Mouse (Mus musculus): ENCODE measurements at regions not wholly inside any gene's neighbourhood (a gene's known extent, or its start where the extent isn't known, plus 50 kb on each side); places are given as distances from the start of the nearest gene placed in this dataset.

DNA sequence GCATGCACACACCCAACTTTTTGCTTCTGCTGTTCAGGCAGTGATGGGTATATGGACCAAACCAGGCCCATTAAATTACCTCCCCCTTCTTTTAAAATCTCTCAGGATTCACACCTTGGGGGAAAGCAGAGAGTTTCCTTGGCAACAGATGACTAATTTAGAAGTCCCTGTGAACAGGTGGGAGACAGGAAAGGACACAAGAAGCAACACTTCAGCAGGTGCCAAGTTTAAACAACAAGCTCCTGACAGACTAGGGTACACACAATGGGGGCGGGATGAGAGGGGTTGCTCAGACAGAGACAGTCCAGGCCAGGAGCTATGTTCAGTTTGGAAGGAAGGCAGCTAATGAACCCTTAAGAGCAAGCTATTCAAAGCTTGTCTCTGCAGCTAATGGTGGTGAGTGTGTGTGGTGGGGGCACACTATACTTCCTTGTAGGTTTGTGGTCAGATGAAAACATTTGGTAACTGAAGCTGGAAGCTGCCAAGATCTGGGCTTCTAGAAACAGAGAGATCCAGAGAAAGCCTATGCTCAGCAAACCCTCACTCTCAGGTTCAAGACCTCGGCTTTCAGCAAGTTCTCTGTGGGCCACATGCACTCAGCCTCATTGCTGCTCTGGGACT lies 283.0 kb upstream of the Tle3 start:
- Histone ChIP-seq H3K79me2 (replicated peaks; ENCODE audit: control insufficient read depth, extremely low read depth, insufficient read depth, poor library complexity, severe bottlenecking) (no peaks in the 10 kb centered on the region), H3K9me3 (replicated peaks; ENCODE audit: low read length) (no peaks in the 10 kb centered on the region), H3K4me1 (ENCODE audit: control insufficient read depth in 1 of 2, insufficient read depth in 2 of 2) (no peaks in the 10 kb centered on the region), H3K36me3 (replicated peaks in 1 of 2; ENCODE audit: control insufficient read depth in 1 of 2, insufficient read depth in 1 of 2, low read length in 1 of 2) (no peaks in the 10 kb centered on the region), H3K27me3 (replicated peaks) (no peaks in the 10 kb centered on the region), H3K9ac (ENCODE audit: insufficient read depth, low read depth) (no peak overlapping the region), H3K27ac (ENCODE audit: insufficient read depth, low read depth) (no peak overlapping the region), H3K4me2 (ENCODE audit: insufficient read depth, low read depth, poor library complexity, severe bottlenecking) (no peak overlapping the region), H3K4me3 (replicated peaks in 1 of 3; ENCODE audit: low read depth in 2 of 3, low read length in 2 of 3, poor library complexity in 1 of 3) (no peak overlapping the region)
- dilution Hi-C loops (cut with MboI; ENCODE audit: extremely low pct_ligation_motif_present, extremely low pct_unique_long_range_greater_than_20kb, low sequenced_read_pairs) (no loop called here), in situ Hi-C loops (cut with MboI; ENCODE audit: low pct_ligation_motif_present, low pct_unique_long_range_greater_than_20kb, low sequenced_read_pairs) (no loop called here)
- no peak for DNase-seq (ENCODE audit: extremely low read depth)
- TF ChIP-seq RCOR1 (conservative IDR thresholded peaks at IDR 0.05; ENCODE audit: low read depth, low read length) (no peak), MEF2A (IDR thresholded peaks at IDR 0.05; ENCODE audit: borderline replicate concordance, low read depth, low read length) (no peak)

DNA sequence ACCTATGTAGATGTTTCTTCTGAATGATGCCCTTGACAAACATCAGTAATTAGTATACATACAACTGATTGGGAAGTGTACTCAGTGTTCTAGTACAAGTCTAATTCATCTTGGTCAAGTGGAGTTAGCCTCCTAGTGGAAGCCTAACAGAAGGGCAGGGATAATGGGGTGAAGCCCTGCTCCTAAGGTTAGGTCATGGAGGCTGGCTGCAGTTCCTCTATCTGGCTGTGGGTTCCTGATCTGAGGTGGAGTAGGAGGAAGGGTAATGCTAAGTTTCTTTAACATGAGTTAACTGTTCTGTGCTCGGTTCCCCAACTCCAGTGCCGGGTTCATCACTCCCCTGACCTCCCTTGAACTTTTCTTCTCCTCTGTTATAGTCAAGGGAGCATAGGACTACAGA lies 281.1 kb upstream of the Tle3 start:
- no peak for DNase-seq (ENCODE audit: extremely low read depth)
- Histone ChIP-seq H3K79me2 (replicated peaks; ENCODE audit: control insufficient read depth, extremely low read depth, insufficient read depth, poor library complexity, severe bottlenecking) (no peaks in the 10 kb centered on the region), H3K27ac (ENCODE audit: insufficient read depth, low read depth) (no peak overlapping the region), H3K4me1 (ENCODE audit: control insufficient read depth in 1 of 2, insufficient read depth in 2 of 2) (no peaks in the 10 kb centered on the region), H3K4me2 (ENCODE audit: insufficient read depth, low read depth, poor library complexity, severe bottlenecking) (no peak overlapping the region), H3K9me3 (replicated peaks; ENCODE audit: low read length) (no peaks in the 10 kb centered on the region), H3K27me3 (replicated peaks) (no peaks in the 10 kb centered on the region), H3K9ac (ENCODE audit: insufficient read depth, low read depth) (no peak overlapping the region), H3K36me3 (replicated peaks in 1 of 2; ENCODE audit: control insufficient read depth in 1 of 2, insufficient read depth in 1 of 2, low read length in 1 of 2) (no peaks in the 10 kb centered on the region), H3K4me3 (replicated peaks in 1 of 3; ENCODE audit: low read depth in 2 of 3, low read length in 2 of 3, poor library complexity in 1 of 3) (no peak overlapping the region)
- no peak for TF ChIP-seq MAFK (IDR thresholded peaks at IDR 0.05; ENCODE audit: insufficient replicate concordance, low read length)
- no peak for TF ChIP-seq ZKSCAN1 (IDR thresholded peaks at IDR 0.05; ENCODE audit: borderline replicate concordance, low read depth, low read length)
- no peak for TF ChIP-seq USF1 (IDR thresholded peaks at IDR 0.05; ENCODE audit: low read depth, low read length)
- no peak for TF ChIP-seq ZC3H11A (IDR thresholded peaks at IDR 0.05; ENCODE audit: low read depth, low read length)
- no peak for TF ChIP-seq PAX5 (IDR thresholded peaks at IDR 0.05; ENCODE audit: low read length)
- TF ChIP-seq GABPA (IDR thresholded peaks at IDR 0.05; ENCODE audit: insufficient replicate concordance, low read depth, low read length) = no peak
- TF ChIP-seq ELF1 (IDR thresholded peaks at IDR 0.05; ENCODE audit: low read depth, low read length) = no peak
- TF ChIP-seq SMC3 (IDR thresholded peaks at IDR 0.05; ENCODE audit: low read depth, low read length) = no peak
- TF ChIP-seq BHLHE40 (IDR thresholded peaks at IDR 0.05; ENCODE audit: low read depth, low read length) = no peak
- TF ChIP-seq MEF2A (IDR thresholded peaks at IDR 0.05; ENCODE audit: borderline replicate concordance, low read depth, low read length) = no peak
- TF ChIP-seq E2F4 (IDR thresholded peaks at IDR 0.05; ENCODE audit: insufficient replicate concordance, low read depth, low read length) = no peak
- dilution Hi-C loops (cut with MboI; ENCODE audit: extremely low pct_ligation_motif_present, extremely low pct_unique_long_range_greater_than_20kb, low sequenced_read_pairs) (no loop called here), in situ Hi-C loops (cut with MboI; ENCODE audit: low pct_ligation_motif_present, low pct_unique_long_range_greater_than_20kb, low sequenced_read_pairs) (no loop called here)
